Mouse (Mus musculus): ENCODE measurements around the gene Tbcd. TPM values are rescaled to one million over a fixed set of nuclear protein-coding genes. Genes with fewer than 3 reads are reported as not detected.

Gene Tbcd
- total and polyA plus RNA-seq, 3 experiments, result 10.6 to 17.4 (median 11.4) TPM

- Histone ChIP-seq H3K79me2 (replicated peaks; ENCODE audit: control insufficient read depth, insufficient read depth, low read length) (no peaks in the 10 kb centered on the region), H3K27me3 (ENCODE audit: control insufficient read depth, insufficient read depth, low read length) (no peaks in the 10 kb centered on the region), H3K9ac (ENCODE audit: low read depth, low read length) (no peak overlapping the region), H3K4me3 (no peak overlapping the region), H3K27ac (no peak overlapping the region), H3K36me3 (ENCODE audit: control insufficient read depth, insufficient read depth, low read length) (no peaks in the 10 kb centered on the region), H3K4me1 (ENCODE audit: control insufficient read depth, insufficient read depth, low read length) (no peaks in the 10 kb centered on the region)
- 94% methylated on average over 7 of the region's 7 CpGs for WGBS
- TF ChIP-seq POLR2A (IDR thresholded peaks at IDR 0.05; ENCODE audit: insufficient read depth, low read depth, low read length) (no peak), CTCF (IDR thresholded peaks at IDR 0.05) (no peak), EP300 (IDR thresholded peaks at IDR 0.05; ENCODE audit: insufficient read depth, low read depth, low read length) (no peak)
- DNase-seq, result no peak
- intact Hi-C loops (cut with DNase I), result no loop called here
These were observed 179.7 kb downstream of the Tbcd start for GRCm38 (mm10) chr11:121631410-121631809.

- WGBS, result 91% methylated on average over 10 of the region's 10 CpGs
- no peak for TF ChIP-seq EP300 (IDR thresholded peaks at IDR 0.05; ENCODE audit: insufficient read depth, low read depth, low read length)
- no peak for TF ChIP-seq POLR2A (IDR thresholded peaks at IDR 0.05; ENCODE audit: insufficient read depth, low read depth, low read length)
- no peak for TF ChIP-seq CTCF (IDR thresholded peaks at IDR 0.05)
- no peaks in the 10 kb centered on the region for H3K27me3 ChIP-seq (ENCODE audit: control insufficient read depth, insufficient read depth, low read length)
- H3K36me3 ChIP-seq (ENCODE audit: control insufficient read depth, insufficient read depth, low read length), result no peaks in the 10 kb centered on the region
- H3K79me2 ChIP-seq (replicated peaks; ENCODE audit: control insufficient read depth, insufficient read depth, low read length), result no peaks in the 10 kb centered on the region
- no peak overlapping the region for H3K9ac ChIP-seq (ENCODE audit: low read depth, low read length)
- H3K4me1 ChIP-seq (ENCODE audit: control insufficient read depth, insufficient read depth, low read length), result no peaks in the 10 kb centered on the region
- no peak overlapping the region for H3K27ac ChIP-seq
- no peak for DNase-seq
- intact Hi-C loops (cut with DNase I), result no loop called here
- H3K4me3 ChIP-seq, result no peak overlapping the region
These were observed 184.9 kb downstream of the Tbcd start for GRCm38 (mm10) chr11:121636646-121637045.

DNA sequence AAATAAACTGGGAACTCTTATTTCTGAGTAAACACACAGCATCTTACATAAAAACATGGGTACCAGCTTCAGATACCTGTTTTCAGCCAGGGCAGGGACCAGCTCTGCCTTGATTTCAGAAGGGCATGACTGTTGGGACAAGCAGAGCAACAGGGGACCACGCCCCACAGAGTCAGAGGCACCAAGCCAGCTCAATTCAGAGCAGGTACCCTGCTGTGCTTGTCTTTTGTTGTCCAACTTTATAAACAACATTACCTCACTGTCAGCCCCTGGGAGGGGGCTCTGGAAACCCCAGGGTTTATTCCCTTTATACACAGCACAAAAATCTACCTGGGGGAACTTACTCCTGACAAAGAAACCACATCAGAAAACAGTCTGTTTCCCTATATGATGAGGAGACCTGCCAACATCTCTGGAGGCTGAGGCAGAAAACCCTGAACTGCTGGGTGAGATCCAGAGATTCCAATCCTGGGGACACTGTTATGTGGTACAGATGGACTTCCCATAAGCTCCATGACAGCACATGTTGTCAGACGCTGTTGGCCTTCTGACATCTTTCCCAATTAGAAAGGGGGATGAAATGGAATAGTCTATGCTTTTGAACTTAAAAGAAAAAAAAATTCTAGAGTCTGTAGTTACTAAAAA is 189.9 kb downstream of the Tbcd start:
- Histone ChIP-seq H3K79me2 (replicated peaks; ENCODE audit: control insufficient read depth, insufficient read depth, low read length) (no peaks in the 10 kb centered on the region), H3K9ac (ENCODE audit: low read depth, low read length) (no peak overlapping the region), H3K27me3 (ENCODE audit: control insufficient read depth, insufficient read depth, low read length) (no peaks in the 10 kb centered on the region), H3K4me1 (ENCODE audit: control insufficient read depth, insufficient read depth, low read length) (no peaks in the 10 kb centered on the region), H3K36me3 (ENCODE audit: control insufficient read depth, insufficient read depth, low read length) (no peaks in the 10 kb centered on the region), H3K27ac (no peak overlapping the region), H3K4me3 (no peak overlapping the region)
- DNase-seq, result no peak
- 90% methylated on average over 2 of the region's 2 CpGs for WGBS
- TF ChIP-seq POLR2A (IDR thresholded peaks at IDR 0.05; ENCODE audit: insufficient read depth, low read depth, low read length) (no peak), EP300 (IDR thresholded peaks at IDR 0.05; ENCODE audit: insufficient read depth, low read depth, low read length) (no peak), CTCF (IDR thresholded peaks at IDR 0.05) (no peak)
- intact Hi-C loops (cut with DNase I), result no loop called here

GRCm38 (mm10) chr11:121645394-121645793 is 193.6 kb downstream of the Tbcd start:
- Histone ChIP-seq H3K27ac (no peak overlapping the region), H3K4me1 (ENCODE audit: control insufficient read depth, insufficient read depth, low read length) (no peaks in the 10 kb centered on the region), H3K9ac (ENCODE audit: low read depth, low read length) (no peak overlapping the region), H3K27me3 (ENCODE audit: control insufficient read depth, insufficient read depth, low read length) (no peaks in the 10 kb centered on the region), H3K36me3 (ENCODE audit: control insufficient read depth, insufficient read depth, low read length) (no peaks in the 10 kb centered on the region), H3K79me2 (replicated peaks; ENCODE audit: control insufficient read depth, insufficient read depth, low read length) (no peaks in the 10 kb centered on the region), H3K4me3 (no peak overlapping the region)
- TF ChIP-seq CTCF (IDR thresholded peaks at IDR 0.05) (no peak), POLR2A (IDR thresholded peaks at IDR 0.05; ENCODE audit: insufficient read depth, low read depth, low read length) (no peak), EP300 (IDR thresholded peaks at IDR 0.05; ENCODE audit: insufficient read depth, low read depth, low read length) (no peak)
- WGBS, result 87% methylated on average over 6 of the region's 6 CpGs
- intact Hi-C loops (cut with DNase I), result no loop called here
- DNase-seq, result no peak

- no peaks in the 10 kb centered on the region for H3K79me2 ChIP-seq (replicated peaks; ENCODE audit: control insufficient read depth, insufficient read depth, low read length)
- no peaks in the 10 kb centered on the region for H3K36me3 ChIP-seq (ENCODE audit: control insufficient read depth, insufficient read depth, low read length)
- no peak overlapping the region for H3K4me3 ChIP-seq
- no peak for DNase-seq
- no peaks in the 10 kb centered on the region for H3K27me3 ChIP-seq (ENCODE audit: control insufficient read depth, insufficient read depth, low read length)
- no peak overlapping the region for H3K27ac ChIP-seq
- H3K9ac ChIP-seq (ENCODE audit: low read depth, low read length), result no peak overlapping the region
- H3K4me1 ChIP-seq (ENCODE audit: control insufficient read depth, insufficient read depth, low read length), result peaks cover 2% of the 10 kb centered on the region; the same call in 1 of the 2 replicates
- TF ChIP-seq CTCF (IDR thresholded peaks at IDR 0.05), result no peak
- no peak for TF ChIP-seq POLR2A (IDR thresholded peaks at IDR 0.05; ENCODE audit: insufficient read depth, low read depth, low read length)
- no peak for TF ChIP-seq EP300 (IDR thresholded peaks at IDR 0.05; ENCODE audit: insufficient read depth, low read depth, low read length)
- intact Hi-C loops (cut with DNase I), result no loop called here
- 76% methylated on average over 9 of the region's 9 CpGs for WGBS
These were observed 195.6 kb downstream of the Tbcd start for GRCm38 (mm10) chr11:121647321-121647720.

- no peak overlapping the region for H3K4me3 ChIP-seq
These were observed 196.4 kb downstream of the Tbcd start for GRCm38 (mm10) chr11:121648166-121648565.

More at GRCm38 (mm10) chr11:121648166-121648565, 196.4 kb downstream of the Tbcd start:
- no peaks in the 10 kb centered on the region for H3K27me3 ChIP-seq (ENCODE audit: control insufficient read depth, insufficient read depth, low read length)
- H3K36me3 ChIP-seq (ENCODE audit: control insufficient read depth, insufficient read depth, low read length), result no peaks in the 10 kb centered on the region
- 86% methylated on average over 5 of the region's 5 CpGs for WGBS
- TF ChIP-seq POLR2A (IDR thresholded peaks at IDR 0.05; ENCODE audit: insufficient read depth, low read depth, low read length), result no peak
- no peak for TF ChIP-seq CTCF (IDR thresholded peaks at IDR 0.05)
- no peak for TF ChIP-seq EP300 (IDR thresholded peaks at IDR 0.05; ENCODE audit: insufficient read depth, low read depth, low read length)
- H3K79me2 ChIP-seq (replicated peaks; ENCODE audit: control insufficient read depth, insufficient read depth, low read length), result no peaks in the 10 kb centered on the region
- intact Hi-C loops (cut with DNase I), result no loop called here
- H3K9ac ChIP-seq (ENCODE audit: low read depth, low read length), result no peak overlapping the region
- H3K4me1 ChIP-seq (ENCODE audit: control insufficient read depth, insufficient read depth, low read length), result peaks cover 2% of the 10 kb centered on the region; the same call in 1 of the 2 replicates
- no peak for DNase-seq
- no peak overlapping the region for H3K27ac ChIP-seq

Data from heart, adult 2 months (tissue).